Mouse (Mus musculus): ENCODE results near the gene Naglu.
A peak's percentile ranks its signal among the peaks of the same experiment; 100 is the strongest.
"Not testable (repeated sequence)": the region's sequence is repeated elsewhere in the genome, so short reads cannot be mapped to it uniquely, and the experiment has no call there.

The Naglu gene

GRCm38 (mm10) chr11:101125008-101125407 lies 55.2 kb downstream of the Naglu start:
- DNase-seq (ENCODE audit: low read depth): not testable (repeated sequence)

GRCm38 (mm10) chr11:101127075-101127474 lies 57.3 kb downstream of the Naglu start:
- DNase-seq (ENCODE audit: low read depth): peak; percentile 35
